Mouse (Mus musculus) olfactory bulb, adult 2 months (tissue): Measurements from ENCODE around the gene Rab24.

Experiments used
- CTCF ChIP-seq: fragments of 200-500 bp; IDR thresholded peaks from 2 replicates; pipeline ENCODE4 v1.5.1; 2012; ENCODE audit warnings: low read depth, mild to moderate bottlenecking, low read length, moderate library complexity; ENCODE audit not compliant: insufficient read depth
- POLR2A ChIP-seq: fragments of 200-500 bp; IDR thresholded peaks from 2 replicates; pipeline ENCODE4 v1.6.1; 2012; ENCODE audit warnings: mild to moderate bottlenecking, low read depth, low read length, moderate library complexity; ENCODE audit not compliant: insufficient read depth

- TF ChIP-seq POLR2A (no peak), CTCF (no peak)
These were observed 1.7 kb downstream of the Rab24 start, which contains the start of gene Prelid1 for GRCm38 (mm10) chr13:55319931-55320533.
